Mouse (Mus musculus): ENCODE results near the gene Itgb1bp2. TPM values are rescaled to one million over a fixed set of nuclear protein-coding genes. Genes with fewer than 3 reads are reported as not detected.

Itgb1bp2 gene
- polyA plus RNA-seq (2015; fragmentation: Illumina TruSeq; extraction: RNeasy Lipid Tissue Mini Kit (QIAGEN cat#74804); ENCODE audit: insufficient read depth, low read depth, low replicate concordance): 1.0 TPM

GRCm38 (mm10) chrX:101448886-101449475 lies at the start of gene Itgb1bp2:
Gene Itgb1bp2 (plus strand): TSS chrX:101449088.

GRCm38 (mm10) chrX:101420700-101421095 lies 28.2 kb upstream of the Itgb1bp2 start, which contains the start of gene Zmym3:
Gene Zmym3 (minus strand): TSS chrX:101420849.

DNA sequence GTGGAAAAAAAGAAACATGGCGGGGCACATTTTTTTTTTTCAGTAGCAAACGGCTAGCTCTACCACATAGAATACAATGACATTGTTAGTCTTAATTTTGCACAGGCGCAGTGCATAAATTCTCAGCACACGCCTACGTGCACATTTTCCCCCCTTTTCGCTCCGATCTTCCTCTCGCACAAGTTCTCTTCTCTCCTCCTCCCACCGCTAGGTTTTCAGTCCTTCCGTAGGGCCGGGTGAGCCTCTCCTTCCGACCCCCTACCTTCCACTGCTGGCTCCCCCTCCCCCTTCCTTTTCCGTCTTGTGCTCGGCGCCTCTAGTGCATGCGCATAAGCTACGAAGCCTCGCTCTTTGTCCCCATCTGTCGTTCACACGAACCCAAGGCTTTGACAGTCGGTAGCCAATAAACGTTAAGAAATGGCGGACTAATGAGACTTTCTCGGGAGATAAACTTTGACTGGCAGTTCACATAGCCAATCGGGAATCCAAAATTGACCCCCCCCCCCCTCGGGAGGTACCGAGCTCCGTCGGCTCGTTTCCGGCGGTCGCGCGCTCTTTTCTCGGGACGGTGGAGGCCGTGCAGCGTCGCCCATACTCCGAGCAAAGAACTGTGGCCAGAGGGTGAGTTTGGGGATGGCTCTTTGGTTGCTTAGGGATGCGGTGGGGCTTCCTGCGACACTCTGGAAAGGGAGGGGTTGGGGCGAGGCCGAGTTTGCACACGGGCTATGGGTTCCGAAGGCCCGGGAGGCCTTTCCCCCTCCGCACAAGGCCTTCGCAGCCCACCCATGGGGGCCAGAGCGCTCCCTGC lies 19.5 kb upstream of the Itgb1bp2 start, which contains the start of gene Nono:
Gene Nono (plus strand): TSS at position 177 of the 808 bp plus-strand sequence.

Other genes starting within 250 kb of the Itgb1bp2 start
- 6.3 TPM for gene Snx12, start 226.5 kb upstream of the Itgb1bp2 start, polyA plus RNA-seq (2015; fragmentation: Illumina TruSeq; extraction: RNeasy Lipid Tissue Mini Kit (QIAGEN cat#74804); ENCODE audit: insufficient read depth, low read depth, low replicate concordance)
- 6.7 TPM for gene Foxo4, start 194.6 kb upstream of the Itgb1bp2 start, polyA plus RNA-seq (2015; fragmentation: Illumina TruSeq; extraction: RNeasy Lipid Tissue Mini Kit (QIAGEN cat#74804); ENCODE audit: insufficient read depth, low read depth, low replicate concordance)
- not detected for gene Gm614, start 185.1 kb upstream of the Itgb1bp2 start, polyA plus RNA-seq (2015; fragmentation: Illumina TruSeq; extraction: RNeasy Lipid Tissue Mini Kit (QIAGEN cat#74804); ENCODE audit: insufficient read depth, low read depth, low replicate concordance)
- gene Il2rg, start 180.8 kb upstream of the Itgb1bp2 start, polyA plus RNA-seq (2015; fragmentation: Illumina TruSeq; extraction: RNeasy Lipid Tissue Mini Kit (QIAGEN cat#74804); ENCODE audit: insufficient read depth, low read depth, low replicate concordance): 4.7 TPM
- gene Gm20489, start 180.1 kb upstream of the Itgb1bp2 start, polyA plus RNA-seq (2015; fragmentation: Illumina TruSeq; extraction: RNeasy Lipid Tissue Mini Kit (QIAGEN cat#74804); ENCODE audit: insufficient read depth, low read depth, low replicate concordance): not detected
- 35.1 TPM for gene Med12, start 175.1 kb upstream of the Itgb1bp2 start, polyA plus RNA-seq (2015; fragmentation: Illumina TruSeq; extraction: RNeasy Lipid Tissue Mini Kit (QIAGEN cat#74804); ENCODE audit: insufficient read depth, low read depth, low replicate concordance)
- gene Nlgn3, start 149.9 kb upstream of the Itgb1bp2 start, polyA plus RNA-seq (2015; fragmentation: Illumina TruSeq; extraction: RNeasy Lipid Tissue Mini Kit (QIAGEN cat#74804); ENCODE audit: insufficient read depth, low read depth, low replicate concordance): 0.11 TPM
- gene Gjb1, start 72.7 kb upstream of the Itgb1bp2 start, polyA plus RNA-seq (2015; fragmentation: Illumina TruSeq; extraction: RNeasy Lipid Tissue Mini Kit (QIAGEN cat#74804); ENCODE audit: insufficient read depth, low read depth, low replicate concordance): 25.7 TPM
- 7.9 TPM for gene Zmym3, start 28.2 kb upstream of the Itgb1bp2 start, polyA plus RNA-seq (2015; fragmentation: Illumina TruSeq; extraction: RNeasy Lipid Tissue Mini Kit (QIAGEN cat#74804); ENCODE audit: insufficient read depth, low read depth, low replicate concordance)
- 38.0 TPM for gene Nono, start 19.8 kb upstream of the Itgb1bp2 start, polyA plus RNA-seq (2015; fragmentation: Illumina TruSeq; extraction: RNeasy Lipid Tissue Mini Kit (QIAGEN cat#74804); ENCODE audit: insufficient read depth, low read depth, low replicate concordance)
- 13.7 TPM for gene Taf1, start 83.6 kb downstream of the Itgb1bp2 start, polyA plus RNA-seq (2015; fragmentation: Illumina TruSeq; extraction: RNeasy Lipid Tissue Mini Kit (QIAGEN cat#74804); ENCODE audit: insufficient read depth, low read depth, low replicate concordance)
- gene Ogt, start 191.0 kb downstream of the Itgb1bp2 start, polyA plus RNA-seq (2015; fragmentation: Illumina TruSeq; extraction: RNeasy Lipid Tissue Mini Kit (QIAGEN cat#74804); ENCODE audit: insufficient read depth, low read depth, low replicate concordance): 47.6 TPM

All from pancreas, adult 10 weeks (tissue).